Mouse (Mus musculus) retina, embryonic 14.5 days (tissue): ENCODE results near the gene Cd55.
A peak's percentile ranks its signal among the peaks of the same experiment; 100 is the strongest.
"Not testable (repeated sequence)": the region's sequence is repeated elsewhere in the genome, so short reads cannot be mapped to it uniquely, and the experiment has no call there.

Experiments used
- DNase-seq: peaks from one replicate; pipeline ENCODE4 v3.0.0-alpha.2; 2015; ENCODE audit warnings: low spot score

Gene Cd55

DNA sequence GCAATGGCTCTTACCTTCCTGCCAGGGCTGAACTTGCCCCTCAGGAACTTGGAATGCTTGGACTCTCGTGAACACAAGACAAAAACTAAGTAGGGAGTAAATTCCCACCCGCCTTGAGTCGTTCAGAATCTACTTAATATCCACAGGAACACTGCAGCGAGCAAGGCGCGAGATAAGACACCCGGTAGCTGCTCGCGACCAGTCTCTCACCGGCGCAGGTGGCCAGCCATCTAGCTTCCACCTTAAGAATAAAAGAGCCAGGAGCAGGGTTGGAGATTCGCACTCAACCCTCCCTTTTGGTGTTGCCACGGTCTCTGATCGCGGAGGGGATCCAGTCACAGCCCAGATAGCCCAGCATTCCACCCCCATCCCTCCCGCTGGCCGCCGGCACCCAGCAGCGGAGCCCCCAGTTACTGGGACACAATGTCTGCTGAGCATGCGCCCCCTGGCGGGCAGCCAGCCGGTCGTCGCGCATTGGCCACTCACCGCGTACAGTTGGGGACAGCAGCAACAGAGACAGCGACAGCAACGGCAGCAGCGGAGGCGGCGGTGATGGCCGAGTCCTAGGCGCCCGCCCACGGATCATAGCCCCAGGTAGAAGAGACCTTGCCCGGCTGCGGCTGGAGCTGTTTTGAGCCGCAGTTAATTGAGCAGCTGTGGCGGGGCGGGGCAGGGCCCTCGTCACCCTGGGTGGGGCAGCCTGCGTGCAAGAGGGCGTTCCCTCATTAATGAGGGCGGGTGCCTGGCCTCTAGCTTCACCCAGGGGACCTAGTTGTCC, at the start of gene Cd55:
Cd55 (minus strand) TSS at position 661 of the 778 bp plus-strand sequence.
- DNase-seq: peak; percentile 95

DNA sequence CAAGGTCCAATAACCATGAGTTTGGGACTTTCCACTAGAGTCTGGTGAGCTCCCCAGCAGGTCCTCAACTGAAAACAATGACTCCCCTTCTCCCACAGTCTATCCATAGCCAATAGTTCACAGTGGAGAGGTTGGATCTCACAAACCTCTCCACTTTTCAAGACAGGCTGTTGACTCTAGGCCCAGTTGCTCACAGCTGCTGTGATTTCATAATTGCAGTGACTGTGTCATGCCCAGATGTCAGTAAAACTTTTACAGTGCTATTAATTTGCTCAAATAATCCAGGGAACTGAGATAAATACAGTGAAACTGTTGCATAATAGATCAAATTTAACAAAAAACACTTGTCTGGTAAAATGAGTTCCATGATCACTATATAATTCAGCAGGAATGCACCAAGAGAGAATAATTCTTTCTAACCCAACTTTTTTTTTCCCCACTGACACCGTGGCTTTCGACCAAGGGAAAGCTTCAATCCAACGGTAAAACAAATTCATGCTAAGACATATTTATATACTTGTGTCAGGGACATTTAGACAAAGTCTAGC, 49.4 kb upstream of the Cd55 start:
- no peak for DNase-seq

DNA sequence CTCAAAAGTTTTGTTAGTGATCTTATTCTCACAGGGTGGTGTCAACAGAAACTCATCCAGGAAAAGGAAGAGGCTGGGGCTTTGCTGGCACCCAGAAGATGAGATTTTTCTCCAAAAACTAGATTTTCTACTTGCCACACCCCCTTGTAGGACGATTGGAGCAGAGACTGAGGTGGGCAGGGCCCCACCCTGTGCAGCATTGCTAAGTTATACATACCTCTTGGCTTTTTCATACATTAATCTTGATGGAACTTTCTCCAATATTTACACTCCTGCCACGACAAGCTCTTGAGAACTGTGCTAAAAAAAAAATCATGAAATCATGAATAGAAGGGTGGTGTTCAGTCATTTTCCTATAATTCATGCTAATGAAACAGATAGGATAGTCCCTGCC, 46.4 kb upstream of the Cd55 start:
- no peak for DNase-seq

DNA sequence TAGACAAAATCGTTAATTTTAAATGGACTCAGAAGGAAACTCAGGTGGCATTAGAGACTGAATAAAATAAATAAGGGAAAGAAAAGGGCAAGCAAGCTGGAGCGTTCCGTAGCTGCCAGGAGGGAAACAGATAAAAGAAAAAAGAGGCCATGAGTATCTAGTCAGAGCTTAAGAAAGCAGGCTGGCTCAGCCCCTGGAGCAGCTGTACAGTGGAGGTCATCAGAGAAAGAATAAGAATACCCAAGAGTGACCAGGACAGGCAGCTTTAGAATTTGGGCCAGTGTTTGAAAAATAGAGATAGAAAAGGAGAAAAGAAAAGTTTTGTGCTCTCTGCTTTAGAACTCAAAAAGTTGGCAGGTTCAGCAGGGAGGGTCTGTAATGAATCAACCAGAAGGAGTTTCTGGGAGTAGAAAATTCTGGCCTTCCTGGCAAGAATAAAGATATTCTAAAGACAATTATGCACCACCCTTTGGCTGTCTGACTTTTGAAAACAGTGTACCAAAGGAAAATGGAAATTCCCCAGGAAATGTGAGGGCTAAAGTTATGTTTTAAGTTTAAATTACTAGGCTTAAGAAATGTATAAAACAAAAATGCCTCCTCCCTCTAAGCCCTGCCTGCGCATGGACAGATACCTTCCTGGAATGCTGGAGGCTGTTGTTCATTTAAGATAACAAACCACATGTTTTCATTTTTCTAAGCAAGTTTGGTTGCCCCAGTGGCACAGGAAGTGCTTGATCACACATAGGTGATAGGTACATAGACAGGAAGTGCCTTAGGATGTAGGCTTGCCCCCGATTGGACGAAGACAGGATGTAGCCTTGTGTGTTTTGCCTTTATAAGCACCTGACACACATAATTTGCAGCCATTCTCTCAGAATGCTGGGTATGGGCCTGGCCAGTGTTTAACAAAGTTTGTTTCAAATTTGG, 45.7 kb upstream of the Cd55 start:
- DNase-seq: no peak

DNA sequence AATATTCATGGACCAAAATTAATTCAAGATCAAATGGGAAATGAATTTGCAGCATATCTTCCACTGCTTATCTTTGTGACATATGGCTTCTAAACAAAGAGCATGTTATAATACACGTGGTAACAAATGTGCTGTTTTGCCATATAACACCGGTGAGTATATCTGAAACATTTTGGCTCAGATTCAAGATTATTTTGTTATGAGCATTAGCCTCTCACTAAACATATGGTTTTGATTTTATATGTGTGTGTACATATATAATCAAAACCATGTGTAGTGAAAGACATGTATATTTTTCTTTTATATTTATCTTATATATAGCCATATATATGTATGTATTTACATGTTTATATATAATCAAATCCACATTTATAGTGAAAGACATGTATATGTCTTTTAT, 44.9 kb upstream of the Cd55 start:
- DNase-seq: no peak

DNA sequence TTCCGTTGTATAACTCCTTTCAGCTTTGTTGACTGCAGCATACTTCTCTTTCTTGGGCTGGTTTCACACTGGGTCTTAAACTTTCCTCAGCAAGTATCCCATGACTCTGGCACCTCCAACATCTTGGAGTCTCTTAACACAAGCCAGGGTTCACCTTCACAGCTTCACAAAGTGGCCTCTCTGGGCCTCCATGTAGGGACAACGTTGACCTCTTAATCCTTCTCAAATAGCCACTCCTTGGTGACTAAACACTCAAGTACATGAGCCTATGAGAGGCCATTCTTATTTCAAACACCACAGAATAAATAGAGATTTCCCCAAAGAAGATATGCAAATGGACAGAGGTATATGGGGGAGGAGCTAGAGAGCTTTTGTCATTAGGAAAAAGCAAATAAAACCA, 37.4 kb upstream of the Cd55 start:
- no peak for DNase-seq

DNA sequence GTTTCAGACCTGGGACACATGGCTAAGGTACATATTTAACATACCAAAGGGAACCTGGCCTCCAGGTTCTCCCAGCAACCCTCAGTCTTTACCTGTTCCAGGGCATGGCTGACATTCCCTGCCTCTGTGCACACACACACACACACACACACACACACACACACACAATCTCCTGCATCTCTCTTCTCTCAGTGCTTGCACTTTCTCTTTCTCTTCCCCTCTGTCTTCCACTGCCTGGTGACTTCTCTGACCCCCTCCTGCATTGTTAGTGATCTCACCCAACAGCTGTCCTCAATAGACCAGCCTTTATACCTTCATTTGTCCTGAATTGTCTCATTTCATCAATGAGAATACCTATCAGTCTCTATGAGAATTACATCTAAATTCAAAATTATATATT, 35.8 kb upstream of the Cd55 start:
- no peak for DNase-seq

DNA sequence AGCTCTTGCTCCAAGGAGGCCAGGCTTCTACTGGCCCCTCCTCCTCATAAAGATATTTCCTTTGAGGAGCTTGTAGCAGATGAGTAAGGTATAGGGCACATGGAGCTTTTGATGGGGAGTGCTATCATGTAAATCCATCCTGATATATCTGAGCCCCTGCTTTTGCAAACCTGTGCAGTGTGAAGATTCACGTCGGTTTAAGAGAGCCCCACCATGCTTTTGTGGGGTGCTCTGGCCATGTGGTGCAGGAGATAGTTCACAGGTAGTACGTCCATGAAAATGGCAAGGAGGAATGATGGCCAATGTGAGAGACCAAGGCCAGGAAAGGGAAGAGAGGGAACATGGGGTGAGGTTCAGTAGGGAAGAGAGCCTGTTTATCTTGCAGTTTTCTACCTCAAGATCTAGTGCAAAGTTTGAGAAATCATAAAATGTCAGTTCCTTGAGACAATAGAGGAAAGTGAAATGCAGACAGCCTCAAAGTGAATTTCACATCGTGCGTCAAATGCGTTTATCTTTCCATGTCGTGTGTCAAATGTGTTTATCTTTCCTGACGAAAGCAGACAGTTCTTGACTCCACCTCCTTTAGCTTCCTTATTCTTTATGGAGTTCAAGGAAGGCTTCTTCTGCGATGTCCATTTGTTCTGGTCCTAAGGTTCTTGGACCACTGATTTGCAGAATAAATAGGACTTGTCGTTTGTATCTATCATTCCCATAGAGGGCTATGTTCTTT, 24.4 kb upstream of the Cd55 start:
- DNase-seq: no peak

DNA sequence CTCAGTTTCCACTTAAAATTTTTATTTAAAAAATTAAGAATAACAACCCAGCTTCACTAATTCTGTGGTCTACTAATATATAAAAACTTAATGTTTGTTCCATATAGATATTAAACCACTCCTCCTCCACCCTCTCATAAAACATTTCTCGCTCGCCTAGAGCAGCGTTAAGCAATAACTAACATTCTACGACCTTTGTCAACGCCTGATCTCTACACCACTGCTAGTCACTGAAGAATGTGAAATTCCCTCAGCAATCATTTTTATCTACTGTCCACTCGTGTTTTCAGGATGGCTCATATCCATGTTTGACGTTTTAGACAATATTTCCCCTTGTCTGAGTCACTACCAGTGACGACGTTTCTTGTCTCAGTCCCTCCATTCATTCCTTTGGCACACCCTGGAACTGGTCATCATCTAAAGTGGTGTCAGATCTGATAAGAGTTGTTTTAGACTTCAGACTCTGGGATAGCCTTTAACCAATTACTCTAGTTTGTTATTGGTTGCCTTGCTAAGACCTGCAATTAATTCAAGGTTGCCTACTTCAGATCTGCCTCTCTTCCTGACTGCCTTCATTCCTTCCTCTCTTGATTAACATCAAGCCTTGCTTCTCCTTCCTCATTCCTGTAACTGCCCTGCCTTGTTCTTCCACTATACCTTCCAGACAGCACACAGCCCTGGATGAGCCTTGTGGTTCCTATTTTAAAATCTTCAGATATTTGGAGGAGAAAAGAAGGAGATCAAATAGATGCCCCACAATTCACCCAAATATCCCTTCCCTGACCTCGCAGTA, 23.5 kb upstream of the Cd55 start:
- DNase-seq: no peak

DNA sequence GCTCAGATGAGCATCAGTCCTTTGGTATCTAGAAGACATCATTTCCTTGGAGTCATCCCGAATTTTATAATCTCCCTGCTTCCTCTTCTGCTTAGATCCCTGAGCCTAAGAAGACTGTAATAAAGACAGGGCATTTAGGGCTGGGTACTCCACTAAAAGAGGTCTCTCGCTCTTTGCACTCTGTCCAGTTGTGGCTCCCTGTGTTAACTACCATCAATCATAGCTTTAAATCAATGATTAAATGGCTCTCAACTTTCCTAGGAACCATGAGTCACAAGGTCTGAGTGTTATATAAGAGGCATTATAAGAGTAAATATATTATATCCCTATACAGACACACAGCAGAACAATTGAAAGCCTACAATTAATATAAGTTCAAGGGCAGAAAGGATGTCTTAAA, 22.8 kb upstream of the Cd55 start:
- no peak for DNase-seq

DNA sequence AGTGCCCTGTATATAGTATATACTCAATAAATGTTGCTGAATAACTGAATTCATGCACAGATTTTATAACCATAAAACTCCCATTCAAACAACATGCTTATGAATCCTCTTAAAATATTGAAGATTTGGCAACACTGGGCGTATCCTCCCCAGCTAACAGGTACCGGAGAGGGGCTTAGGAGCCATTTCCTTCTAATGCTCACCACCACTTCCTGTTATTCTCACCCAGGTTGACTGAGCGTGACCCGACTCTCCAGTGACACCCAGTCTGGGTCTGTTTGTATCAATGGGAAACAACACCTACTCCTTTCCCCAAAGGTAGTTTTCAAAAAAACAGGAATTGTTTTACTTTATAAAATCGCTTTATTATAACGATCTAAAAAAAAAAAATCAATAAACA, 12.4 kb upstream of the Cd55 start:
- DNase-seq: no peak

DNA sequence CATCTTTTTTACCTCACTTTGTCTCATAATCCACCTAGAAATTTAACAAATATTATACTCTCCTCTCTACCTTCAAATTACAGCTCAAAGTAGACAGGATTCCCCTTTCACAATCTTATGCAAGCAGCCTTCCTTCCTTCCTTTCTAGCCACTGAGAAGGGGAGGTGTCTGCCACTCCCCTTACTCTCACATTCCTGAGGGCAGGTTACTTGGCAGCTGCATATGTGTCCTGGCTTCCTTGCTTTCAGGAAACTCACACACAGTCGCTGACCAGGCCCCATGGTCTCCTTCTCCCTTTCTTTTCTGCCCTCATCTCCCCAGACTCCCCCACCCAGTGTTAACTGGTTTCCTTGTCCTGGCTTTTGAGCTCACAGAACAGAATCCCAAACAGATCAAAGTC, 11.7 kb upstream of the Cd55 start:
- no peak for DNase-seq

DNA sequence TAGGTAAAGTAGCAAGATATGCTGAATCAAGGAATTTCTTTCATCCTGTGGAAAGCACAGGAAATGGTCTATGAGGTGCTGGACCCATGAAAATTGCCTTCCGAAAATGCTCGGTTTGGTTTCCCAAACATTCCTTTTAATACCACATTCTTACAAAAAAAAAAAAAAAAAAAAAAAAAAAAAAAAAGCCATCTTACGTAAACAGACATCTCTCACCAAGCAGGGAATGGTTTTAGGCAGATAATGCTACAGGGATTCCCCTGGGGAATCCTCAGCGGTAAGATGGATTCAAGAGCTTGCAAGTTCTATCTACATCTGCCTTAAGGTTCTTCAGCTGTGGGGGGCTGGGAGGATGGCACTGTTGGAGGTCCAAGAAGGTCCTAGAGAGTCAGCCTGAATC, 7.5 kb upstream of the Cd55 start:
- no peak for DNase-seq

DNA sequence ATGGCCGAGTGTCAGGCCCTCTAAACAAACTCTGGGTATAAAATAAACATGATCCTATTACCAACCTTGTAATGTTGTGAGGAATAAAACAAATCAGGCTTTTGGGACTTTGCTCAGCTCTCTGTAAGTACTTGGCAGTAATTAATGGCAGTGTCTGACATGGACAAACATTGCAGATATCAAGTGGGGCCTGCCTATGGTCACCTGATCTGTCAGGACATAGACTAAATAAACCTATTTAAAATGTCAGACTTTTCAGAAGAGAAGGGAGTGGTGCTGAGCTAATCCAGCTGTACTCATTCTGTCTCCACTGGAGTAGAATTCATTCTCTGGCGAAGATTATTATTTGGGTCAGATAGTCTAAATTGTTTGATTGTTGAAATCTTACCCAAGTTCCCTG, 4.9 kb upstream of the Cd55 start:
- DNase-seq: no peak

DNA sequence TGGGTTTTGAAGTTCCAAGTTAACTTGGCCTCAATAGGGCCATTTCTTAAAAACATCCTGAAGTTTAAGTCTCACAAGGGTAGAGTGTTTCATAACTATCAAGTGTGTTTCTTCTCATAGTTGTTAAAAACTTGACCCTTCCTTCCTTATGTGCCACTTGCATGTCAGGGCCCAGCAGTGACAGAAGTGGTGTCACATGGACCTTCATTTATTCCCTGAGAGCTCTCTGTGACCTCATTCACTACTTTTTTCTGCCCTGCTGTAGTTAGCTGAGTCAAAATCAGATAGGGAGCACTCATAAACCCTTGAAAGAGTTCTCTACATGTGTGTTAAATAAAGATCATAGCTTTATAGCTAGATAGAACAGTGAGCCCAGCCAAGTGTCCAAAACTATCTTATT, 1.6 kb upstream of the Cd55 start:
- no peak for DNase-seq

DNA sequence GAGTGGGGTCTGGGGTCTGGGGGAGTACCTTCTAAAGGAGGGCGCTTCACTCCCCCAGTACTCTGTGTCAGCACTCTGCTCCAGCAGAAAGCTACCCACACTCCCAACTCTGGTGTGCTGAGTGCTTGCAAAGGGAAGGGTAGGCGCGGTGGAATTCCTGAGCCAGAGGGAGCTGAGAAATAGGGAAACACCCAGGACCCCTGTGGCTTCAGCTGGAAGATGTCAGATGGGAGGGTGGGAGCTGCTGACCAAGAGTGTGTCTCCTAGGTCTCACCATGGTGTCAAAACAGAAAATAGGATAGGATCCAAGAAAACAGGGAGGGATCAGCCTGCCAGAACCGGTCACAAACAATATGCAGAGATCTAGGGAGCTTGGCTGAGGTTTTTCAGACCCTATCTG, 323 bp upstream of the Cd55 start:
- DNase-seq: no peak

DNA sequence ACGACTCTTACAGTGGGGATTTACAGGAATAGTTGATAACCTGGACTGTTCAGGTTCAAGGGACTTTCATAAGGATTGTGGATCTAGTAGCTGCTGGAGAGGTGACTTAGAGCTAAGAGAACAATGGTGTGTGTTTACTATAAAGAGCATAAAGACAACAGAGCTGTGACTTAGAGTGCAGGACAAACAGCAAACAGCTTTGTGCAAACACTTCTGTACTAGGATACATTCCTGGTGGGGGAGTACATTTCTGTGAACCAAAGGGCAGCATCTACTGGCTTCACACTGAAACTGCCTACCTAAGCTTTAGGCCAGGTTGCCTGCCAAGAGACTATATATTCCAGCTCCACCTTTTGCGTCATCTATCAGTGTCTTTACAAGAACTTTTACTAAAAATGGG, 7.4 kb downstream of the Cd55 start:
- DNase-seq: no peak

DNA sequence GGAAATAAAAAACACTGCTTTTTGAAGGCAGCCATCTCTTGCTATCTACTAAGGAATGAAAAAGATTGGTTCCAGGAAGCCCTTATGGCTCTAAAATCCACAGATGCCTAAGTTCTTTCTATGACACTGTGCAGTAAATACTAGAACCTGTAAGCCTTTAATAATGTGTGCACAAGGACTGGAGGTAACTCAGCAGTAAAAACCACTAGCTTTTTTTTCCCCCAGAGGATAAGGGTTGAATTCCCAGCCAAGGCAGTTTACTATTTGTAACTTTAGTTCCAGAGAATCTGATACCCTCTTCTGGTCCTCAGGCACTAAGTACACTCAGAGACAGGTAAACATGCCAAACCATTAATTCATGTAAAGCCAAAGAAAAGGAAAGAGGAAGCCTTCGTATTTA, 19.6 kb downstream of the Cd55 start:
- not testable (repeated sequence) for DNase-seq

DNA sequence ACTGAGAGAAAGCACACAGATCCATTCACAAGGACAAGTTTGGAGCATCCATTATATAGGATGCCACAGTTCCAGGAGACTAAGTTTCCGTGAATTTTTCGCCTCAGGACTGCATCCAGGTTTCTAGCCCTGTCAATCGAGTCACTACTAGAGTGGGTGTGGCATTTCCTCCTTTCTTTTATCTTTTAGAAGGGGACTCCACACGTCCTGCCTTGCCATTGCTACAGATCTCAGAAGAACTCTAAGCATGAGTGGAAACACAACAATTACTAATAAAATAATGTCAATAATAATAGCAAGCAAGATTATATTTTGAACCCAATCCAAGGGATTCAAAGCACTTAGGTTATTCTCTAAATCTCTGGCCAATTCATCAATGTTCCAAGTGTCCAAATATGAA, 31.6 kb downstream of the Cd55 start:
- no peak for DNase-seq

DNA sequence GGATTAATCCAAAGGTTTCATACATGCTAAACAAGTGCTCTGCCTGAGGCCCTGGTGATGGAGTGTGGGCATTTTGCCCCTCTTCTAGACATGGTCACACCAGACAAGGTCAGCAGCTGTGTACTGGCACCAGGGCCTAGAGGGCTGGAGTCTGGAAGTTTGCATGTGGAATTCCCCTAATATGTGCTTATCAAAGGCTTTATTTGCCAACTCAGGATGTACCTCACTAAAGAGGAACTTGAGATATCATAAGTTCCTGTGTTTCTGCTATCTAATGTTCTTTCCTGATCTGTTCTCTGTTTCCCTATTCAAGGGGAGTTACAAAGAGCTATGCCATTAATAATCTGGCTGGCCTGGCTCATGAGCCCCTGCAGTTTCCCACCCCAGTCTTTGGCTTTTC, 33.9 kb downstream of the Cd55 start:
- not testable (repeated sequence) for DNase-seq

DNA sequence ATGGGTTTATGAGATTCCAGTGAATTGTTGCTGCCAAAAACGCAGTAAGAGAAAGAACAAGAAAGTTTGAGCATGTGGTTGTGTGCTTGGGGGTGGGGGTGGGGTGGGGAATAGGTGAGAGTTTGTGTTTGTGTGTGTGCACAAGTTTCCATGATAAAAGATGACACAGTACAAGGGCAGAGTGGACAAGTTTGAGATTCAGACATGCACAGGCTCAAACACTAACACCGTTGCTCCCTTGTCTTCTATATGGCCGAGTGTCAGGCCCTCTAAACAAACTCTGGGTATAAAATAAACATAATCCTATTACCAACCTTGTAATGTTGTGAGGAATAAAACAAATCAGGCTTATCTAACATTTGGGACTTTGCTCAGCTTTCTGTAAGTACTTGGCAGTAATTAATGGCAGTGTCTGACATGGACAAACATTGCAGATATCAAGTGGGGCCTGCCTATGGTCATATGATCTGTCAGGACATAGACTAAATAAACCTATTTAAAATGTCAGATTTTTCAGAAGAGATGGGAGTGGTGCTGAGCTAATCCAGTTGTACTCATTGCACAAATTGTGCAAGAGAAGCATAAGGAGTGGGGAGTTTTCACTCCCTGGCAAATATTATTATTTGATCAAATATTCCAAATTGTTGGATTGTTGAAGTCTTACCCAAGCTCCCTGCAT, 35.2 kb downstream of the Cd55 start:
- DNase-seq: not testable (repeated sequence)
